Mouse (Mus musculus) ovary, adult 18-20 months (tissue): ENCODE results near the gene Hmgb1.

Source experiments
- DNase-seq: peaks from one replicate; pipeline ENCODE4 v3.0.0; 2022; ENCODE audit warnings: low spot score, mixed read lengths

Hmgb1 gene

DNA sequence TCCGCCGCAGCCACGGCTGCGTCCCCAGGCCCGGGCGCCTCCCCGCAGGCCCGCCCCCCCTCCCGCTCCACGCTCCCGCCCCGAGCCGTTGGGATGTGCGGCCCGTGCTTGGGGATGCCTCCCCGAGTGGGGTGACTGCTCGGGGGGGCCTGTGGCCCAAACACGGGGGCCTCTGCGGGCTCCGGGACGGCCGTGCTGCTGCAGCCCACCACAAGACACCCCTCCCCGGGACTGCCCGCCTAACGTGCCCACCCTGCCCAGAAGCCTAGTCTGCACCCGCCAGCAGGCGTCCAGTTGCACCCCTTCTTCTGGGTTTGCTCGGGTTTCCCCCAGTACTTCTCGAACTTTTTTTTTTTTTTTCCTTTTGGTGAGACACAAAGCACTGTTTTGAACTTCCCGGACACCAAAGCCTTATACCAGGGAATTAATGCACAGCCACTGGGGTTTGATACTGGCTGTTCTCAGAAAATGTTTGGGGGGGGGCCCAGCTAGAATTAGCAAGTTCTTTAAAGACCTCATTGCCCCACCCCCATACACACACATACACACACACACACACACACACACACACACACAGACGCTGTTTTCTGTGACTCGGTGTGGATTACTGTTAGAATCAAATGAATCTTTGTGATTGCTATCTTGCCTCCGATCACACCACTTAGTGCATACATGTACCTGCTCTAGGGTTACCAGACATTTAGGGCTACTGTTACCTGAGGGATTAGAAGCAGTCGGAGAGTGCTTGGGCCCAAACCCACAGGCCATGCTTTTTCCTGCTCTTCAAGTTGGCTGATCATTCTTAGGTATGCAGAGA is 130.7 kb downstream of the Hmgb1 start:
- DNase-seq, result no peak

DNA sequence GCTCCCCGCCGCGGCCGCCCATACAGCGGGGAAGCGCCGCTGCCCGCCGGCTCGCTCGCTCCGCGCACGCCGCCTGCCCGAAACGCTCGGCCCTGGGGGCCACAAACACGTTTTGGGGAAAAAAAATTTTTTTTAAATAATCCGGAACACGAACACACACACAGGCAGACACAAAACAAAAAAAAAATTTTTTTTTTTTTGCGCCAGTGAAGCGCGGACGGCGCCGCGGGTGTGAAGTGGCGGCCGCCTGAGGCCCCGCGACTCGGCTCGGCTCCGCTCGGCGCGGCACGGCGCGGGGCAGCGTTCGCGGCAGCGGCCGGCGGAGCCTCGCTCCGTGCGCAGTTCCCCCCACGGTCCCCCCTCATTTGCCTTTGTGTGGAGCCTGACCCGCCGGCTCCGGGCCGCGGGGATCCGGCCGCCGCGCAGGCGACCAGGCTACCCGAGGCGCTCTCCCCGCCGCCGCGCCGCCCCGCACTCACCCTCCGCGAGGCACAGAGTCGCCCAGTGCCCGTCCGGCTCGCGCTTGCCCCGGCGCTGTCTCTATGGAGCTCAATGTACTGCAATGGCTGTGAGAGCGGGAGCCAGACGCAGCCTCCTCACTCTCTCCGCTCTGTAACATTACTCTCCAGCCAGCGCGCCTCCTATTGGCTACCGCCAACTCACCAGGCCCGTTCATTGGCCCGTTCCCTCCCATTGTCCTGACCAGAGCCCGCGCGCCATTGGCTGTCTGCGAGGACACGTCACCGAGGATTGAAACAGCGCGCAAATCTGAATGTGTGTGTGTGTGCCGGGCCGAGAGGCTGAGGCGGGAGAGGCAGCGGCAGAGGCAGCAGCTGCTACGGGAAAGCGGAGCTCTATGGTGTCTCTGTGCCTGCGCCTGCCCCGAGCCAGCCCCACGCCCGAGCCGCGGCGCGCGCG is 131.6 kb downstream of the Hmgb1 start:
- peak; percentile 98 for DNase-seq

DNA sequence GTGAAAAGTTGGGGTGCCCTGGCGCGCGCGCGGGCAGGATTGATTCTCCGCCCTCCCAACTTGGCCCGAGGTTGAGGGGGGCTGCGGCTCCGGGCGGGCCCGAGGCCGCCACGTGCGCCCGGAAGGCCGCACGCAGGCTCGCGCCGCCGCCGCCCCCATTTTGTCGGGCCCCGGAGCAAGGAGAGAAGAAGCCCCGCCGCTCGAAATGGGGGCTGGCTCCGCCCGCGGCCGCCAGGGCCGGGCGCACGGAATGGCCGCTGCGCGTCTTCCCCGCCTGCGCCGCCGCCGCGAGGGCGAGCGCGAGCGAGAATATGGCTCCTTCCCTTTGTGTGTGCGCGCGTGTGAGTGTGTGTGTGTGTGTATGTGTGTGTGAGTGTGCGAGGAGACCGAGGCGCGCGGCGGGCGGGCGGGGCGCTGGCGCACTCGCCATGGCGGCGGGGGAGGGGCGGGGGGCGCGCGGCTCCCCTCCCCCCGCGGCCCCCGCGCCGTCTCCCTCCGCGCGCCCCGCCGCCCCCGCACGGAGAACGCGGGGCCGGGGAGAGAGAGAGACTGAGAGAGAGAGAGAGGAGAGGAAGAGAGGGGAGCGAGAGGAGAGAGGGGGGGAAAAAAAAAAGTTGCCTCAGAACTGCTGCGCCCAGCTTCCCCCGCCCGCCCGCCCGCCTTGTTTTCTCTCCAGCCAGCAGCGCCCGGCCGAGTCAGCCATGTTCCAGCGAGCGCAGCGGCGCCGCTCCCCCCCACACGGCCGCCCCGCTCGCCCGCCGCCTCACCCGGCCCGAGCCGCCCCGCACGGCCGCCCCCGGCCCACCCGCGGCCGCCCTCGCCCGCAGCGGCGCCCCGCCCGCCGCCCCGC is 132.5 kb downstream of the Hmgb1 start:
- peak; percentile 78 for DNase-seq

DNA sequence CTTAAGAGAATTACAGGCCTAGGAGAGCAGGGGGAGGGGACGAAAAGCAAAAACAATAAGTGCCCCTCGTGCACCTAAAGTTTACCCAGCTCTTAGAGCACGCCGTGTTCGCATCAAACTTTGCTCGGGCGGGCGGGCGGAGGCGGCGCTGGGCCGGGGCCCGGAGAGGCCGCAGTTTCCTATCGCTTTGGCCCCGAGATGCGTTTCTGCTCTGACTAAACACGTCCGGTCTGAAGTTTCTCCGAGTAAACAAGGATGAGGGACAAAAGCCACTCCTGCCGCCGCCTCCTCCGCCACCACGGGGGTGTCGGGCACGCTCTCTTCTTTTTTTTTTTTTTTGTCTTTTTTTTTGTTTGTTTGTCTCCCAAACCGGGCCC is 133.1 kb downstream of the Hmgb1 start:
- DNase-seq, result peak; percentile 45

DNA sequence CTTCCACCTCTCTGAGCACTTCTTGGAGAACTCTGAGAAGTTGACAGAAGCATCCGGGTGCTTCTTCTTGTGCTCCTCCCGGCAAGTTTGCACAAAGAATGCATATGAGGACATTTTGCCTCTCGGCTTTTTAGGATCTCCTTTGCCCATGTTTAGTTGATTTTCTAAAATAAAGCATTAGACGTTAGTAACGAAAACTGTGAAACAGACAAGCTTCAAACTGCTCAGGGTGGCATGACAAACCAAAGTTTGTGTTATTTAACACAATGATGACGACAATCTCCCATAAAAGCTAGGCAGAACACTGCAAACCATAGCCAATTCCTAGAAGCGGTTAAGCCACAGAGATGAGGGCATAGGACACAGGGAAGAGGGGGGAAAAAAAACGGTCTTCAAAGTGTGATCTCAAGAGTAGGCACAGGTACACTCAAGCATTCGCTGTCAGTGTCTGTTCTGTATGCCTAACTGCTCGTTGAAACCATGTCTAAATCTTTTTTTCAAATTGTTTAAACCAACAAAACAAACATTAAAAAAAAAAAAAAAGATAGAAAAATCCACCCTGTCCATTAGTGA is 133.6 kb downstream of the Hmgb1 start:
- DNase-seq, result no peak

DNA sequence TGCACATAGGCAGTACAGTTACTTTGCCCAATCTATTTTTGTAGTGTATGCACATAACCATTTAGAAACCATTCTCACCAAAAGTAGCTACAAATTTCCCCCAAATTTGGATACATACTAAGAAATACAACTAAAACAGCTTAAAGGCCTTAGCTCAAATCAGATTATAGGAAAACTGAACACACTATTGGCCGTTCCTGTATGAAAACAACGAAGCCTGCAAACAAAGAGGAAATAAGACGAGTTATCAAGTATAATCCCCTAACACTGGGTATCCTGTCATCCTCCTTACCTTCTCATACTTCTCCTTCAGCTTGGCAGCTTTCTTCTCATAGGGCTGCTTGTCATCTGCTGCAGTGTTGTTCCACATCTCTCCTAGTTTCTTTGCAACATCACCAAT is 134.9 kb downstream of the Hmgb1 start:
- no peak for DNase-seq

DNA sequence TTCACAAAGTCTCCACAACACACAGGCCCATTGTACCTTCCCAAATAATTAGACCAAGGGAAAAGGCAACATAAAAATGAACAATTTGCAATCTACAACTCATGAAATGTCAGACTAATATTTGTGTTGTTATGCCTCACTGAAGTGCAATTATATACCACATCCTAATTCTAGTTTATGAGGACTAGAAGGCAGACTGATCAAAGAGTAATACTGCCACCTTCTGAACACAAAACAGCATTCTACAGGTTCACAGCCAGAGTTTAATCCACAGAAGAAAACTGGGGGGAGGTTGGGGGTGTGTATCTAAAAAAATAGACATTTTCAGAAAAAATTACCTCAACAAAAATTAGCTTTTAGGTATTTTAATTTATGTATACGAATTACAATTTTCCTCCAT is 135.3 kb downstream of the Hmgb1 start:
- no peak for DNase-seq

DNA sequence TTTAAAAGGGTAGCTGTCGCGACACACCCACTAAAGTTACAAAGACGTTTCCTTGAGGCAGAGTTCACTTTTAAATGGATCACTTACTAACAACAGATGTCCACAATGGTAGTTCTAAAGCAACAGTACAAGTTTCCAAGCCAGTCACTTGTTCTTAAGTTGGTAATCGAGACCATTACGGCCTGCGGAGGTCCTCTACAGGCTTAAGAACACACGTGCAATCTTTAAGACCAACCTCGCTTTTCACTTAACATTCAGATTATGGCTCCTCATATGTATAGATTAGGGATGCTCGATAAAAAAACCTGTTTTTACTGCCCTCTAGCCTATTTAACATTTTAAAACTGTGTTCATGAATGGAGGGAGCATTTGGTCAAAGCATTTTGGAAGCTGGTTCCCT is 137.6 kb downstream of the Hmgb1 start:
- DNase-seq, result no peak

DNA sequence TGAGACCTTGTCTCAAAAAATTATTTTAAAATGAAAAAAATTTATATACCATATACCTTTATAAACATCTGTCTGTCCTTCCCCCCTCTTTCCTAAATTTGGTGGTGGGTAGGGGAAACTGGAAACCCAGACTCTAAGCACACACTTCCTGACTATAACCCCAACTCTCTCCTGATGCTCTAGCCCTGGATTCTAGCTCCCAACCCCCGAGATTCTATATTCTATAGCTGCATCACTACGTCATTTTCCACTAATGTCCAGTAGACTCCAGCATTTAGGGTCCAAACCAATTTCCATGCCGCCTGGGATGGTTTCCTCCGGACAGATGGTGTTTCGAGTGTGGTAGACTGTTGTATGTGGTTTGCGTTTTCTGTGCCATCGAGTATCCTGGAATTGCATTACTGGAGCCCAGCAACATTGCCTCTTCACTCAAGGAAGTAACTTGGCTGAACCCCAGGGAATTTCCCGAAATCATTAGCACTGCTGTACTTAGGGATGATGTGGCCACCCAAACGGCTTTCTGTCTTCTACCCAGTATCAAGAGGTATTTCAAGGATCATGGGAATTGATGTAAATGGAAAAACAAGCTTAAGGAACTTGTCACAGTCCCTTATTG is 138.7 kb downstream of the Hmgb1 start:
- no peak for DNase-seq

DNA sequence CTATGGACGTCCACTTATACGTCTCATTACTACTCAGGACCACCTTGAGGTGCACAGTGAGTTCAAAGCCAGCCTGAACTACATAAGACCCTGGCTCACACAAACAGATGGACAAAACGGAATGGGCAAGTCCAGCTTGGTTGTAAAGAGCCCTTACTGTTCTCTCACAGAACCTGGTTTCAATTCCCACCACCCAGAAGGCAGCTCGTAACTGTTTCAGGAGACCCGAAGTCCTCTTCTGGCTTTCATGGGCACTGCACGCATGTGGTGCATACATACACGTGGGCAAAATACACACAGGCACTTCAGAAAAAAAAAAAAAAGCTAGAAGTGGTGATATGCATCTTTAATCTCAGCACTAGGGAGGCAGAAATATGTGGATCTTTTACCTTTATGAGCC is 139.2 kb downstream of the Hmgb1 start:
- no peak for DNase-seq

DNA sequence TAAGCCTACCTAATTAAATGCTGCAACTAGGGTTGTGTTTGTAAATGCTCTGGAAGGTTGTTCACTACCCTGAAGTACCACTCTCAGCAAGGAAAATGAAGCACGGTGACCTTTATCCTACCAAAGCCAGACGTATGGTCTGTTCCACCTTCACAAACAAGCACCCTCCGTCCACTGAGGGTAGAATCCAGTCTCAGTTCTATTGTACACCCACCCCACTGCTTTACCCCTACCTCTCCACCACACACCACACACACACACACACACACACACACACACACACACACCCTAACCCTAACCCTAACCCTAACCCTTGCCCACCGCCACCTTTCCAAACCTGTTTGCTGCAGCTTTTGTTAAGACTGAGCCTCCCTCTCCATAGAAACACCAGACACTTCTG is 140.2 kb downstream of the Hmgb1 start:
- no peak for DNase-seq

DNA sequence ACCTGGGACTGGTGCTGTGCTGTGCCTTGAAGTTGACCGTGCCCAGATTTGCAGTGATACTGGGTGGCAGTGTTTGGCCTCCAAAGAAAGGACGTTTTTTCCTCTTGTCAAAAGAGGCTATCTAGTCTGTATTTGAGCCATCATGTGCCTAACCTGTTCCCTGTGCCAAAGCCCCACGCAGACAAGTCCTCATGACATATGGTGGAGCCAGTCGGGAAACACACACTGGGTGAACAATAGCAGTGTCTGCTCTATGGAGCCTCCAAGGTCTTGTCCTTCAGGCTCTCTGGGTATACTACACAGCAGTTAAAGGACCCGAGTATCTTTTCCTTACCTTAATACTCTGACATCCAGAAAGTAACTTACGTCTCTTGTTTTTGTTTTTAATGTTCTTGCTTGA is 141.0 kb downstream of the Hmgb1 start:
- no peak for DNase-seq

DNA sequence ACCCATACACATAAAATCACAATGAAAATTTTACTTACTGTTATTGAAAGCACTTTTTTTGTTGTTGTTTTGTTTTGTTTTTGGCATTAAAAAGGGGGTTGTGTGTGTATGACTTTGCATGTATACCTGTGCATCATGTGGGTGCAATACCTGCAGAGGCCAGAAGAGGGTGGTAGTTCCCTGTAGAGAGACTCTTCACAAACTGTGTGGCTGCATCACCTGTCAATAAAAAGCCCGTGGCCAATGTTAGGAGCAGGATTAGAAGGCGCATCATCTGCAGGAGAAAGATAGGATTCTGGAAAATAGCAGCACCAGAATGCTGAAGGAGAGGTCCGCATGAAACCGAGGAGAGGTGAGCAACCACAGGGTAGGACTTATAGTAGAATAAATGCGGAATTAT is 144.5 kb downstream of the Hmgb1 start:
- no peak for DNase-seq

DNA sequence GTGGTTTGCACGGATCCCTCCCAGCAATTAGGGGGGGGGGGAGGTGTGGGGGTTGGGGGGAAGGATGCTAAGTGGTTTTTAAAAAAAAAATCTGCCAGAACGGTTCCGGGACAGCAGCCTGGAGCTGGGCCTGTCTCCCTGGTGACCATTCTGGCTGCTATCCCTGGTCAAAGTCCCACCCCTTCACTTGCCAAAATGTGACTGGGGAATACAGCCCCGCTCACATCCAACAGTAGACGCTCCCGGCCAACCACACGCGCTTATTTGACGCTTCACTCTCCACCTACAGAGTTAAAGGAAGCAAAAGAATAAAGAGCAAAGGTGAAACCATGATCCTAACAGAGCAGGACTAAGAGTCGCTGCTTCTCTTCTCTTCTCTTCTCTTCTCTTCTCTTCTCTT is 146.6 kb downstream of the Hmgb1 start:
- DNase-seq, result no peak

DNA sequence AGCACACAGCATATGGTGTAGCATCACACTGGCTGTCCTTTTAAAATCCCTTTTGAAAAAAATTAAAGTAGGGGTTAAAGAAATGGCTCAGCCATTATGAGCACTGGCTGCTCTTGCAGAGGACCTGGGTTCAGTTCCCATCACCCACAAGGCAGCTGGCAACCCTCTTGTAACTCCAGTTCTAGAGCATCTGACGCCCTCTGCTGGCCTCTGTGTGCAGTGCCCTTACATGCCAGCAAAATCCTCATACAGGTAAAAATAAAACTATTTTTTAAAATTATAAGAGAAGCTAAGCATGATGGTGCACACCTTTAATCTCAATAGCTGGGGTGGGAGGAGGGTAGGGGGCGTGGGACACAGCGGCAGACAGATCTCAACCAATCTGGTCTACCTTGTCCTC is 147.4 kb downstream of the Hmgb1 start:
- DNase-seq, result no peak

DNA sequence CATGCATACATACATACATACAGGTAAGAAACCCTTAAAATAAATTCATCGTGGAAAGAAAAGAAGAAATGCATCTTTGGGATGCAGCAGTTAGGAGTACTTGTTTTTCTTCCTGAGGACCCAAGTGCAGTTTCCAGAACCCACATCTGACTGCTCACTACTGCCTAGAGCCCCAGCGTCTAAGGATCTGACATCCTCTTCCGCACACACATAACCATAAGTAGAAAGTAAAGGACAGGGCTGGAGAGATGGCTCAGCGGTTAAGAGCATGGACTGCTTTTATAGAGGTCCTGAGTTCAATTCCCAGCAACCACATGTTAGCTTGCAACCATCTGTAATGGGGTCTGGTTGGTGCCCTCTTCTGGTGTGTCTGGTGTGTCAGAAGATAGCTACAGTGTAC is 151.9 kb downstream of the Hmgb1 start:
- DNase-seq, result no peak

DNA sequence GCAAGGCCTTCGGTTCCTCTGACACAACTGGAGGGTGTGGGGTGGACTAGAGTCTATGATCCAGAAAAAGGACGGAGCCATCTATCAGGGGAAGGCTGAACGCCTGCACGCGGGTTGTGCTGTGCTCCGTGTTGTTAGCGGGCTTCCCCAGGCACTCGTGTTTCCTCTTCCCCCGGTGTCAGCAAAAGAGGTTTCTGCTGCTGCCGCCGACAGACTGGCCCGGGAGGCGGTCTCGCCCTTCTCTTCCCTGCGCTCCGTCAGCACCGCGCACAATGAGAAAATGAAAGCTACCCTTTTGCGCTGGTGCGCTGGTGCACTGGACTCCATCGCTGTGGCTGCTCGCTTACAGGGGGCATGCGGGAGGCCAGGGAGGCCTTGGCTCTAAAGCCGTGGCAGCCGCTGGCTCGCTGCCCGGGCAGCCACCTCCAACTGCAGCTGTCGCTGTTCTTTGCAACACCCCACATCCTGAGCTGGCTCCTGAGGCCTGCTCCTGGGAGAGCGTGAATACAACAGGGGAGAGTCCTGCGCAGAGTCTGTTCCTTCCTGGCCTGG is 153.0 kb downstream of the Hmgb1 start:
- peak; percentile 63 for DNase-seq

DNA sequence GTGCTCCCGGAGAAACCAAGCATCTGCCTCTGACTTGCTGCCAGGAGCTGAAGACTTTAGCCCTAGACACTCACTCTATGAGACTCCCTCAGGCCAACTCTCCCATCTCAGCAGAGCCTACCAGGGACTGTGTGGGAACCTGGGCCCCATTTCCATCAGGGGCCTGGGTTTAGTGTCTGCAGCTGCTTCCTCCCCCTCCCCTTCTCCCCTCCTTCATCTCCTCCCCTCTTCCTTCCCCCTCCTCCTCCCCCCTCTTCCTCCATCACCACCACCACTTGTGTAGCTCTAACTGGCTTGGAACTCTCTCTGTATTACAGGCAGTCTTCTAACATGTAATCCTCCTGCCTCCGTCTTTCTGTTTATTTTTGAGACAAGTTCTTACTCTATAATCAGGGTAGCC is 154.2 kb downstream of the Hmgb1 start:
- DNase-seq, result no peak

DNA sequence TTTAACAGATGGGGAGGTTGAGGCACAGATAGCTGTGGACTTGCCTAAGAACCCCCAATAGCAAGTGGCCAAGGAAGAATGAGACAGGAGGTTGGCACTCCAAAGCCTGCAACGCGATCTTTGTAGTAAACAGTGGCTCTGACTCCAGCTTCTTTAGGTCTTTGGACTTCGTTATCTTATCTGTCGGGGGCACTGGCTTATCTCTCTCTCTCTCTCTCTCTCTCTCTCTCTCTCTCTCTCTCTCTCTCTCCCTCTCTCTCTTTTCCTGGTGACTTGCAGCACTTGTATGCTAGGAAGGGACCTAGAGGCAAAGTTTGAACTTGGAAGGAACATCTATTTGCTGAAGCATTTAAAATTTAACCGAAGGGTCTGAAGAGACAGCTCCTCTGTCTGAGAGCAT is 155.9 kb downstream of the Hmgb1 start:
- DNase-seq, result no peak

DNA sequence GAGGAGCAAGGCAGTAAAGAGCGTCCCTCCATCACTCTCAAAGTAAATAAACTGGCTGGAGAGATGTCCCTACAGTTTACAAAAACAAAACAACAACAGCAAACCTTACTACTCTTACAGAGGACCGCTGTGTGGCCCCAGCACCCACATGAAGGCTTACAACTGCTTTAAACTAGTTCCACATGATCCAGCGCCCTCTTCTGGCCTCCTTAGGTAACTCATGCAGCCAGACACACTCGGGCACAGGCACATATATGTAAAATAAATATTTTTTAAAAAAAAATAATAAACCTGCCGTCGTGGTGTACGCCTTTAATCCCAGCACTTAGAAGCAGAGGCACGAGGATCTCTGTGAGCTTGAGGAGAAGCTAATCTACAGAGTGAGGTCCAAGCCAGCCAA is 156.9 kb downstream of the Hmgb1 start:
- DNase-seq, result no peak

DNA sequence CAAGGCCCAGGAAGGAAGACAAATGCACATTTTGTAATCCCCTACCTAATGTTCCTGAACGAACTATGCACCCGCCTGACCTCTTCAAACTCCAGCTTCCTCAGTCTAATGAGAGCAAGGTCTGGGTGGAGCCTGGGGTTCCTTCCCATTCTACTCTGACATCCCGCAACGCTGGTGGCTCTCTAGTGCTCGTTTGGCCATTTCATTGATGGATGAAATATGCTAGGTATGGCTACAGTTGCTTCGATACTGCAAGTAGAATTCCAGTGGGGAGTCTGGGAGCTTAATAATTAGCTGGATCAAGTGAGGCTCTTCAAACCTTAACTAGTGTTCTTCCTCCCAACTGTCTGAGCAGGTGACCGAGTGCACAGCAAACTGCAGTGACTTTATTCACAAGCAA is 163.2 kb downstream of the Hmgb1 start:
- no peak for DNase-seq
